Mouse (Mus musculus): ENCODE measurements around the gene Fam110a. TPM values are rescaled to one million over a fixed set of nuclear protein-coding genes. Genes with fewer than 3 reads are reported as not detected.

The Fam110a gene
- polyA plus RNA-seq, 1 experiment from 2014 or later, result 91.5 TPM

DNA sequence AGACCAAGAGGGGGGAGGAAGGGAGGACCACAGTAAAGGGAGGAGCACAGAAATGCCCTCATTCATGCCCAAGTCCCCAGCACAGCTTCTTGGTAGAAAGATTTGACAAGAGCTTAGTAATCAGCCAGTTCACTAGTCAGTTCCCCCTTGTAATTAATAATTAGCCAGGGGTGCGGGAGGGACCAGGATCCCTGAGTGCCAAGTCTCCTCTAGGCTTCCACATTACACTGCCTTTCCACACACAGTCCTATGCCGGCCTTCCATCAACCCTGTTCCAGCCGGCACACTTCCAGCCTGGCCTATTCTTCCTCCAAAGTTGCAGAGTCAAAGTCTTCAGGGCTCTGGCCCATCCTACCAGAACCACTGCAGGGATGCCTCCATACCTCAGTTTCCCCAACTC lies 4.0 kb downstream of the Fam110a start:
- no peak overlapping the region for H3K9ac ChIP-seq

DNA sequence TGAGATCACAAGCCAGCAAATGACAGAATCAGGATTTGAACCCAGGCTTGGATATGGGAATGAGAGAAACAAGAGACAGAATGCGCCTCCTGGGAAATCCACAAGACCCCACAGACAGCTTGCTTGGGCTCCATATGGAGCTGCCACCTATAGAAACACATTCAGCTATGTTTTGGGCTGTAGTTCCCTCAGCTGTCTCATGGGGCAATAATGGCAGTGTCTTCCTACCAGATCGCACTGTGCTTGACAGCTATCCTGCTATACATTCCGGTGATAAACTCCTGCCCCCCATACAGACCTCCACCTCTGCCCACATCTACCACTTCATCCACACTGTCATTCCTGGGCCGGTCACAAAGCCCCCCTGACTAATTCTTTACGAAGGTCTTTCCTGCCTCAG lies 4.7 kb downstream of the Fam110a start:
- ATAC-seq (ENCODE audit: low FRiP score, low read depth), result no peak
- Histone ChIP-seq H3K9me3 (no peaks in the 10 kb centered on the region), H3K36me3 (no peaks in the 10 kb centered on the region), H3K27ac (no peak overlapping the region), H3K4me1 (peaks cover 67% of the 10 kb centered on the region), H3K9ac (no peak overlapping the region), H3K27me3 (replicated peaks) (no peaks in the 10 kb centered on the region; the same call in 1 of the 2 replicates), H3K4me3 (no peak overlapping the region), H3K4me2 (replicated peaks) (no peak overlapping the region)
- WGBS, result 91% methylated on average over 5 of the region's 5 CpGs

More for the DNA sequence above, 4.0 kb downstream of the Fam110a start:
- Histone ChIP-seq H3K4me2 (replicated peaks) (no peak overlapping the region), H3K4me1 (peaks cover 67% of the 10 kb centered on the region), H3K4me3 (no peak overlapping the region), H3K36me3 (no peaks in the 10 kb centered on the region), H3K27ac (no peak overlapping the region), H3K27me3 (replicated peaks) (no peaks in the 10 kb centered on the region; the same call in 1 of the 2 replicates), H3K9me3 (no peaks in the 10 kb centered on the region)
- 76% methylated on average over 3 of the region's 3 CpGs for WGBS
- ATAC-seq (ENCODE audit: low FRiP score, low read depth), result no peak

DNA sequence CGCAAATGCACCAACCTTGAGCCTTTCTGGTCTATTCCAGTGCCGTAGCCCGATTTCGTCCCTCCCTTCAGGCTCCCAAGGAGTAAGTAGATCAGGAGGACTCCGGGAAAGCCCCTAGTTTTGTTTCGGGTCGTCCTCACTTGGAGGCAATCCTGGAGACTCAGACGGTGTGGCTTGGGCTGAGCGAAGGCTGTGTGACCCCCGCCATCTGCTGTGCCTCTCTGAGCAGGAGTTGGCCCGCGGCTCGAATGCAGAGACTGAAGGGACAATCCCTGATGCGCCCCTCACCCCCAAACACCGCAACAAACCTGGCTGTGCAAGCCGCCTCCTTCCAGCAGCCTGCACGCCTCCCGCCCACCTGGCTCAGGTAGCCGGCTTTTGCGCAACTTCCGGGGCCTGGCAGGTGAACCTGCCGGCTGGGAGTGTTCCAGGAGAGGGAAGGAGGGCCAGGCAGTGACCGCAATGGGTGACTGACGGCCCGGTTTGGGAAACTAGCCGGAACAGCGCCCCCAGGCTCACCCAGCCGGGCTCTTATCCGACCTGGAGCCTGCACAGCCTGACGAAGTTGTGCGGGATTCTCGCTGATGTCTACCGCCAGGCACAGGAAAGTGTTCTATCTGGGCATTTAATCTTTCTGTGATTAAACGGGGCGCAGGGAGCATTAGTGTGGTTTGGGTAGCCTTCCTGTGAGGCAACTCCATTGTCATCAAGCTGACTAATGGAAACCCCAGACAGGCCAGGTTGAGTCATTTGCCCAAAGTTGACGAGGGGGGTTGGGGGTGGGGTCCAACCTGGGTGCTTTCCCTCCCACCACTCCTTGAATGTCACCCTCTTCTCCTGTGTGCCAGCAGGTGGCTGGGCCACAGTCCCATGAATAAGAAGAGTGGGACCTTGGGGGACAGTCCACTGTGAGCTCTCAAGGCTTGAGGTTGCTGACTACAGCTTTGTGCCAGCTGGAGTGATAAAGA lies 6.1 kb downstream of the Fam110a start:
- Histone ChIP-seq H3K4me1 (peaks cover 72% of the 10 kb centered on the region), H3K4me3 (peak overlapping the region; percentile 27), H3K9me3 (no peaks in the 10 kb centered on the region), H3K36me3 (peaks cover 12% of the 10 kb centered on the region; the same call in 1 of the 2 replicates), H3K27ac (peak overlapping the region; percentile 66), H3K27me3 (replicated peaks) (no peaks in the 10 kb centered on the region; the same call in 1 of the 2 replicates), H3K9ac (peak overlapping the region; percentile 51), H3K4me2 (replicated peaks) (peak overlapping the region; percentile 61)
- 5% methylated on average over 36 of the region's 36 CpGs for WGBS
- no peak; the same call in 1 of the 2 replicates for ATAC-seq (ENCODE audit: low FRiP score, low read depth)

DNA sequence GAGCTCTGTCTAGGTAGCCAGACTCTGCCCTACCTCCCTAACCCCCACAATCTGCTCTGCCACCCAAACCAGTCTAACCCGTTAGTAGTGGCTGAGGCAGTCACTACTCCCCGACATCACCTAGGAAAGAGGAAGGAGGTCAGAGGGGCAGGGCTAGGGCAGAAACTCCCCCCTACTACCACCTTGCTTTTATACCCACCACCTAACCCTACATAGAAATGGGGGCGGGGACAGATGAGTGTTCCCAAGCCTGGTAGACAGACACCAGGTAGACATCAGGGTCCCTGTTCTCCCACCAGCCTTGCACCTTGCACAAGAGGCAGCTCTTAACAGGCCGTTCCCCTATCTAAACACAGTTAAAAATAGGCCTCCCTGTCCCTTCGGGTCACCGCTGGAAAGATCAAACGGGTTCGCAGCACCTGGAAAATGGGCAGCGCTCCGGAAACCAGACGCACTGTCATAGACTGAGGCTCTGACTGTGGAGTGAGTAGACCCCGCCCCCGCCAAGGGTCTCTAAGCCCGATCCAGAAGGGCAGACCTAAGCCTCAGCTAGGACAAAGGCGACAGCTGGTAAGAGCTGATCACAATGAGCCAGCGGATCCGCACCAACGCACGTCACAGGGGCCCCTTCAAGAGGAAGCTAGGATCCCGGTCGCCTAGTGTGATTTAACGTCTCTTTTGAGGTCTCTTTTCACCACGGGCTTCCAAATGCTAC lies 7.0 kb downstream of the Fam110a start:
- Histone ChIP-seq H3K9ac (peak overlapping the region; percentile 51), H3K4me3 (peak overlapping the region; percentile 27), H3K4me2 (replicated peaks) (peak overlapping the region; percentile 61), H3K27me3 (replicated peaks) (no peaks in the 10 kb centered on the region; the same call in 1 of the 2 replicates), H3K4me1 (peaks cover 72% of the 10 kb centered on the region), H3K27ac (peak overlapping the region; percentile 66), H3K36me3 (peaks cover 14% of the 10 kb centered on the region; the same call in 1 of the 2 replicates), H3K9me3 (no peaks in the 10 kb centered on the region)
- 13% methylated on average over 23 of the region's 23 CpGs for WGBS
- peak; percentile 78 for ATAC-seq (ENCODE audit: low FRiP score, low read depth)

DNA sequence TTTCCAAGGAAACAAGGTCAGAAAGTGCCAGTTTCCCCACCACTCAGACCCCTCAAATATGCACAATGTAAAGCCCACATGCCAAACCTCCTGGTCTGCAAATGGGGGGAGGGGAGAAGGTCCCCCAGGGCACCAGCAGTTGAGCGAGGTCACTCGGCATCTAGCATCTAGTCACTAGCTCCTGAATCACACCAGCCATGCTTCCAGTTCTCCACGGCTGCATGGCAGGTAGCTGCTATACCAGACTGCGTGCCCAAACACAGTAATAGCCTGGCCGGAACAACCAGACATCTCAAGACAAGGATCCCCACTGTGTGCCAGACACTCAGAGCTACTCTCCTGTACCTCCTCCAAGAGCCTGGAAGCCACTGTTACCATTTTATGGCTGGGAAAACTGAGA lies 8.3 kb downstream of the Fam110a start:
- H3K4me1 ChIP-seq, result peaks cover 72% of the 10 kb centered on the region
- ATAC-seq (ENCODE audit: low FRiP score, low read depth), result no peak
- peaks cover 14% of the 10 kb centered on the region; the same call in 1 of the 2 replicates for H3K36me3 ChIP-seq
- no peak overlapping the region; the same call in 1 of the 2 replicates for H3K4me2 ChIP-seq (replicated peaks)
- H3K9me3 ChIP-seq, result no peaks in the 10 kb centered on the region
- WGBS, result 88% methylated on average over 5 of the region's 5 CpGs
- H3K27me3 ChIP-seq (replicated peaks), result no peaks in the 10 kb centered on the region; the same call in 1 of the 2 replicates
- H3K27ac ChIP-seq, result no peak overlapping the region
- H3K9ac ChIP-seq, result no peak overlapping the region
- no peak overlapping the region for H3K4me3 ChIP-seq

DNA sequence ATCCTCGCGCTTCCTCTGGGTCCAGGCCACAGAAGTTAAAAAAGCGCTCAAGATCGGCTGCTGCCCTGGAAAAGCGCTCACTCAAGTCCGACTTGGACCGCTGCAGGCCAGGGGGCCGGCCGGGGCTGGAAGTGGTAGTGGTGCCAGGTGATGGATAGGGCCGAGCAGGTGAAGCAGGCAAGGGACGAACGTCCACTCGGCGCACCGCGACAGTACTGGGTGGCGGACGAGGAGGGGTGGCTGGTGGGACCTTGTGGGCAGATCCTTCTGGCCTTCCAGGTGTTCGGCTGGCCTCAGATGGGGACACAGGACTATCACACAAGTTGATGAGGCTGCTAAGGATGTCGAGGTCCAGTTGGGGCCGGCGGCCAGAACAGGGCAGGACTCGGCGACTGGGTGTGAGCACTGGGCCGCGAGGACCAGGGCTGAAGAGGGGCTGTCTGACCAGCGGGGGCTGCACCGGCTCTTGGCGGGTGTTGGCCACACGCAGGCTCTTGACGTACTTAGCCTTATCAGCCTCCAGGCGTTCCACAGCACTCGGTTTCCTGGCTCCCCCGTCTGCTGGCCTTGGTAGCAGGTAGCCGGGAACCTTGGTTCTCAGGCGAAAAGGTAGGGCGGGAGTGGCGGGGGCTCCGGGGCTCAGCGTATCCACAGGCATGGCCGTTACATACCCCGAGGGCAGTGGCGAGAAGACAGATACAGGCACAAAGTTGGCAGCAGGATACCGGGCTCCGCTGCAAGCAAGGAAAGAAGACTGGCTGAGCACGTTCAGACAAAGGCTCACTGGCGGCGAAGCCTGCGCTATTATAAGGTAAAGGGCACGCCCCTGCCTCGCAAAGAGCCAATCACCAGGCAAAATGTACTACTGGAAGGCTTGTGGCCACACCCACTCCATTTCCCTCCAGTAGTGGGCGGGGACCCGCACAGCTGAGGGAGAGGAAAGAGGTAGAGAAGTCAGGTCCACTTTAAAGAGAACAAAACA lies 9.5 kb downstream of the Fam110a start:
- ATAC-seq (ENCODE audit: low FRiP score, low read depth), result peak; percentile 81
- peak overlapping the region; percentile 46 for H3K4me3 ChIP-seq
- H3K9ac ChIP-seq, result peak overlapping the region; percentile 77
- no peaks in the 10 kb centered on the region; the same call in 1 of the 2 replicates for H3K27me3 ChIP-seq (replicated peaks)
- H3K4me2 ChIP-seq (replicated peaks), result peak overlapping the region; percentile 72
- WGBS, result 47% methylated on average over 53 of the region's 53 CpGs
- H3K4me1 ChIP-seq, result peaks cover 76% of the 10 kb centered on the region
- H3K27ac ChIP-seq, result peak overlapping the region; percentile 81
- no peaks in the 10 kb centered on the region for H3K9me3 ChIP-seq
- peaks cover 14% of the 10 kb centered on the region; the same call in 1 of the 2 replicates for H3K36me3 ChIP-seq

DNA sequence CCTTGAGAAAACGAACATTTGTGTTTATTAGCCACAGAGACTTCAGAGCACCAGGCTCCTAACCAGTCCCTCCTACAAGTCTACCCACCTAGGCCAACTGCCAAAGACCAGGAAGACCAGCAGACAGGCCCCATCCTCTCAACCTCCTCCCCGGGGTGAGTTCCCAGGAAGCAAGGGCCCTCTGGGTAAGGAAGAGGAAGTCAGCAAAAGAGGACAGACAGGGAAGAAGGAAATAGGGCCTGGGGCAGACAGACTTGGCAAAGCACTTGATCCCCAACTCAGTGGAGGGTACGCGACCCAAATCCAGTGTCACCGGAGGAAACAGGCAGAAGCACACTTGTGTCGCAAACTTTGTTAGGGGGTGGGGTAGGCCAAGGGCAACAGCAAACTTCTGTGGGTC lies 10.6 kb downstream of the Fam110a start:
- no peak for ATAC-seq (ENCODE audit: low FRiP score, low read depth)
- no peak overlapping the region; the same call in 1 of the 2 replicates for H3K4me3 ChIP-seq
- 93% methylated on average over 6 of the region's 6 CpGs for WGBS
- no peaks in the 10 kb centered on the region for H3K9me3 ChIP-seq
- peaks cover 76% of the 10 kb centered on the region for H3K4me1 ChIP-seq
- H3K9ac ChIP-seq, result peak overlapping the region; percentile 1; the same call in 1 of the 2 replicates
- H3K4me2 ChIP-seq (replicated peaks), result peak overlapping the region; percentile 72
- H3K36me3 ChIP-seq, result peaks cover 14% of the 10 kb centered on the region; the same call in 1 of the 2 replicates
- H3K27me3 ChIP-seq (replicated peaks), result no peaks in the 10 kb centered on the region; the same call in 1 of the 2 replicates
- H3K27ac ChIP-seq, result no peak overlapping the region

DNA sequence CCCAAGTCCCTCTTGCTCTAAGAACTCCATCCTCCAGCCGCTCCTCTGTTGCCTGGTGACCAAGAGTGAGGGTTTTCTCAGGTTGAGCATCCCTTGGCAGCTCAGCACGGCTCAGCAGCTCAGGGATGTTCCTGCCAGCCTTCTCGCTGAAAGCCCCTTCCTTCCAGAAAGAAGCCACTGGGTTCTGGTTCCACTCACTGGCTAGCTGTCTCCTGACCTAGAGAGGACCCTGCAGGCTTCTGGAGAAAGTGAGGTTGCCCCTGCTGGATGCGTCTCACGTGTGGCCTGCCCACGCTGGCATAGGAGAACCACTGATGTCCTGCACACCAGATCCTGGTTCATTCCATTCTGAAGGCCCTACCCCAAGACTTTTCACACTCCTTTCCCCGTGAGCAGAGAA lies 11.0 kb downstream of the Fam110a start:
- peaks cover 14% of the 10 kb centered on the region; the same call in 1 of the 2 replicates for H3K36me3 ChIP-seq
- H3K4me3 ChIP-seq, result peak overlapping the region; percentile 21; the same call in 1 of the 2 replicates
- no peaks in the 10 kb centered on the region; the same call in 1 of the 2 replicates for H3K27me3 ChIP-seq (replicated peaks)
- no peaks in the 10 kb centered on the region for H3K9me3 ChIP-seq
- H3K9ac ChIP-seq, result peak overlapping the region; percentile 42
- H3K27ac ChIP-seq, result peak overlapping the region; percentile 21; the same call in 1 of the 2 replicates
- peak overlapping the region; percentile 72 for H3K4me2 ChIP-seq (replicated peaks)
- 86% methylated on average over 7 of the region's 7 CpGs for WGBS
- no peak for ATAC-seq (ENCODE audit: low FRiP score, low read depth)
- H3K4me1 ChIP-seq, result peaks cover 76% of the 10 kb centered on the region

DNA sequence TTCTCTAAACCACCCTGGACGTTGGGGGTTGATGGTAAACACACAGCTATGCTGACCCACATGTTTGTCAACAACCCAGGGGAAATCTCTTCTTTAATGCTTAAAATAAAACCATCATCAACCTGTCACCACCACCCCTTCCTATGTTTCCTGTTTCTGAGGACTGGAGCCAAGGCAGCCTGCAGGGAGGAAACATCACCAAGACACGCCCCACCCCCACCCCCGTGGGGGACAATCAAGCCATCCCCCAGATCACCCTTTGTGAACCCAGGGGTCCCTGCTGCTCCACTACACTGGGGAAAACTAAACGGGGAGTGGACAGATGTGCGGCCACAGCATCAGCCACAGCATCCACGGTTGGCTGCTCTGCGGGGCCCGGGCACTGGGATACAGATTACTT lies 11.6 kb downstream of the Fam110a start:
- Histone ChIP-seq H3K9me3 (no peaks in the 10 kb centered on the region), H3K9ac (peak overlapping the region; percentile 42; the same call in 1 of the 2 replicates), H3K27me3 (replicated peaks) (no peaks in the 10 kb centered on the region; the same call in 1 of the 2 replicates), H3K4me3 (peak overlapping the region; percentile 21; the same call in 1 of the 2 replicates), H3K27ac (peak overlapping the region; percentile 75; the same call in 1 of the 2 replicates), H3K36me3 (peaks cover 14% of the 10 kb centered on the region; the same call in 1 of the 2 replicates), H3K4me1 (peaks cover 75% of the 10 kb centered on the region), H3K4me2 (replicated peaks) (peak overlapping the region; percentile 72)
- no peak for ATAC-seq (ENCODE audit: low FRiP score, low read depth)
- WGBS, result 68% methylated on average over 8 of the region's 8 CpGs

DNA sequence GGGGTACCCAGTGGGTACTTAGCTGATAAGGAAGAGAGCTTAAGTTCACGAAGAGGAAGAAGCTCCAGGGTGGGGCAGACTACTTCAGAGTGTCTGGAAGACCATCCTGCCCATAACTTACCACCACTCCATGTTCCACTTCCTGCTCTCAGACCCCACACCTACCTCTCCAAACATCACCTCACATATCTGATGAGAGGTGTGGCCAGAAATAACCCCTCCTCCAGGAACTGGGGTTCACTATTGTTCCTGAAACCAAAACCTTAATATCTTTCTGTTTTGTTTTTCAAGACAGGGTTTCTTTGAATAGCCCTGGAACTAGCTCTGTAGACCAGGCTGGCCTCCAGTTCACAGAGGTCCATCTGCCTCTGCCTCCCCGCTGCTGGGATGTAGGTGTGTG lies 12.2 kb downstream of the Fam110a start:
- ATAC-seq (ENCODE audit: low FRiP score, low read depth), result no peak
- H3K4me1 ChIP-seq, result peaks cover 72% of the 10 kb centered on the region

More for the DNA sequence above, 12.2 kb downstream of the Fam110a start:
- Histone ChIP-seq H3K27ac (peak overlapping the region; percentile 75; the same call in 1 of the 2 replicates), H3K9ac (peak overlapping the region; percentile 38; the same call in 1 of the 2 replicates), H3K4me2 (replicated peaks) (peak overlapping the region; percentile 72), H3K9me3 (no peaks in the 10 kb centered on the region), H3K4me3 (no peak overlapping the region), H3K27me3 (replicated peaks) (no peaks in the 10 kb centered on the region; the same call in 1 of the 2 replicates), H3K36me3 (peaks cover 14% of the 10 kb centered on the region; the same call in 1 of the 2 replicates)
- 86% methylated on average over 2 of the region's 2 CpGs for WGBS
